Mouse (Mus musculus) bone marrow macrophage, adult 2 months (primary cell): ENCODE results near the gene Gm5129. TPM values are rescaled to one million over a fixed set of nuclear protein-coding genes. Genes with fewer than 3 reads are reported as not detected.
"Not testable (repeated sequence)": the region's sequence is repeated elsewhere in the genome, so short reads cannot be mapped to it uniquely, and the experiment has no call there.

Experiments used
- H3K27ac ChIP-seq: 2 replicates; pipeline ENCODE4 v1.5.1; 2012; ENCODE audit warnings: low read depth, low read length; ENCODE audit not compliant: insufficient read depth
- H3K4me1 ChIP-seq: 2 replicates; pipeline ENCODE4 v1.6.1; 2012; ENCODE audit warnings: low read length; ENCODE audit not compliant: control insufficient read depth, insufficient read depth
- H3K4me3 ChIP-seq: 2 replicates; pipeline ENCODE4 v1.5.1; 2012; ENCODE audit warnings: mild to moderate bottlenecking, low read length, moderate library complexity; ENCODE audit not compliant: insufficient read depth
- CTCF ChIP-seq: IDR thresholded peaks from 2 replicates; pipeline ENCODE4 v1.5.1; 2012; ENCODE audit warnings: low read depth, mild to moderate bottlenecking, low read length, moderate library complexity
- POLR2A ChIP-seq: IDR thresholded peaks from 2 replicates; pipeline ENCODE4 v1.6.1; 2012; ENCODE audit warnings: mild to moderate bottlenecking, low read depth, low read length, borderline replicate concordance
- polyA plus RNA-seq: library from polyadenylated mRNA; stranded (reverse); fragments of >200 nt; gene quantifications from 2 replicates; pipeline ENCODE4 v1.2.4, GENCODE M21; 2012; ENCODE audit not compliant: missing spikeins, insufficient read depth, insufficient read length

Gm5129 gene
- not detected in 2 replicates for polyA plus RNA-seq

- H3K27ac ChIP-seq, result peak within 1 kb of the TSS; percentile 94
- peaks cover 42% of the 10 kb centered on the region for H3K4me1 ChIP-seq
- peak within 1 kb of the TSS; percentile 87 for H3K4me3 ChIP-seq
- TF ChIP-seq POLR2A (peak; percentile 7; the same call in 1 of the 2 replicates), CTCF (no peak)
These were observed at the start of gene Gm5129, which contains the start of gene Dnajb6 for GRCm38 (mm10) chr5:29735557-29736061. Gene Gm5129 (minus strand): TSS chr5:29735936. Gene Dnajb6 (plus strand): TSS chr5:29735688.

DNA sequence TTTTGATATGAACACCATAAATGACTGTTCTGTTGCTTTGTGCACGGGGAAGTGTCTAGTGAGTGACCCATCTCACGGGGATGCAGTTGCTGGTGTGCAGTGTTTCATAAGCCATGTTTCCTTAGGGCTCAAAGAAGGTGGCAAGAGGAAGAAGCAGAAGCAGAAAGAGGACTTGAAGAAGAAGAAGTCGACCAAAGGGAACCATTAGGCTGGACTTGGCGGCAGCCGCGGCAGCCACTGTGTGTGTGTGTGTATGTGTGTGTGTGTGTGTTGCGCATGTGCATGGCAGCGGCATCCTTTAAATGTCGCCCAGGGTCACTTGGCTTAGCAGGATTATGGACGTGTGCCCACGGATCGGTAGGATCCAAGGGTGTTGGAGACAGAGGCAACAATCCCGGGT, 49.2 kb upstream of the Gm5129 start:
- Histone ChIP-seq H3K4me1 (peaks cover 11% of the 10 kb centered on the region), H3K27ac (peak overlapping the region; percentile 36; the same call in 1 of the 2 replicates)
- H3K4me3 ChIP-seq, result not testable (repeated sequence)

DNA sequence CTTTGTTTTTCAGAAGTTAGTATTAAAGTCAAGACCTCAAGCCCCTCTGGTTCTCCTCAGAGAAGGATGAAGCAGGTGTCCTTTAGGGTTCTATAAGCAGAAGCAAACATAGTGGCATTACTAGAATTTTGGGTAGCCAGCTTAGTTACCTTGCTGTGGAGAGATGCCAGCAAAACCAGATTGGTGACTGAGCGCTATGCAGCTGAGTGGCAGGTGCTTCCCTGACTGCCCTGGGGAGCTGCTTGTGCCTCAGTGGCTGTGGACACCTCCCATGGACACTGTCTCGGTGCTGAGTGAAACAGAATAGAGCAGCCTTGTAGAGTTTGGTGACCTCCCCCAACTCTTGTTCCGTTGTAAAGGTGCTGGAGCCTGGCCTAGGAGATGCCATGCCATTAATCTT, 46.5 kb upstream of the Gm5129 start:
- Histone ChIP-seq H3K4me3 (no peak overlapping the region), H3K27ac (no peak overlapping the region), H3K4me1 (peaks cover 11% of the 10 kb centered on the region)
- no peak for TF ChIP-seq POLR2A
- TF ChIP-seq CTCF, result no peak

DNA sequence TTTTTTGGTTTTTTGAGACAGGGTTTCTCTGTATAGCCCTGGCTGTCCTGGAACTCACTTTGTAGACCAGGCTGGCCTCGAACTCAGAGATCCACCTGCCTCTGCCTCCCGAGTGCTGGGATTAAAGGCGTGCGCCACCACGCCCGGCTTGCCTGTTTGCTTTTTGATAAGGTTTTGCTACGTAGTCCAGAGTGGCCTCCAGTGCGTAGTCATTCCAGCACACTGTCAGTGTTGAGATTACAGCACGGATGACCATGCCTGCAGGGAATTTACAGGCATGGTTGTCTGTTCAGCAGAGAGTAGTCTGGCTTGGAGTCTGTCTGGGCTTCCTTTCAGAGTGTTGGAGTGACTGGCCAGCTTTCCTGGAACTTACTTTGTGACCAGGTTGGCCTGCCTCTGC, 44.0 kb upstream of the Gm5129 start:
- H3K4me3 ChIP-seq, H3K27ac ChIP-seq: not testable (repeated sequence)

DNA sequence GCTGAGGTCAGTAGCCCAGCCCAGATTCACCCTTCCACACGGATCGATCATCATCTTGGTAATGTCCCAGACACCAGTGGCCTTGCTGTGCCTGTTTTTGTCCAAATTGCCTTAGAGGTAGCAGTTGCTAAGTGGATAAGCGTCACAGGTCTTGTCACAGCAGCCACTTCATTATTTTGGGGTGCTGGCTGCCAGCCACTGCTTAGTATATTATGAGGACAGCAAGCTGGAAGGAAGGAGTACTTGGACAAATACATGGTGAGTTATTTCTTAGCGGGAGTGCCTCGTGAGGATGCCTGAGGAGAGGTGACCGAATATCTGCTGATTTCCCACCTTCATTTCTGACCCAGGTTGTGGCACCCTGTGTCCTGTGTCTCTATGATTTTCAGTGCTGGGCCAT, 42.3 kb upstream of the Gm5129 start:
- no peak overlapping the region for H3K27ac ChIP-seq
- TF ChIP-seq CTCF, result no peak
- no peak for TF ChIP-seq POLR2A
- no peak overlapping the region for H3K4me3 ChIP-seq
- H3K4me1 ChIP-seq, result peaks cover 4% of the 10 kb centered on the region

More for the DNA sequence above, 44.0 kb upstream of the Gm5129 start:
- H3K4me1 ChIP-seq, result not testable (repeated sequence)

DNA sequence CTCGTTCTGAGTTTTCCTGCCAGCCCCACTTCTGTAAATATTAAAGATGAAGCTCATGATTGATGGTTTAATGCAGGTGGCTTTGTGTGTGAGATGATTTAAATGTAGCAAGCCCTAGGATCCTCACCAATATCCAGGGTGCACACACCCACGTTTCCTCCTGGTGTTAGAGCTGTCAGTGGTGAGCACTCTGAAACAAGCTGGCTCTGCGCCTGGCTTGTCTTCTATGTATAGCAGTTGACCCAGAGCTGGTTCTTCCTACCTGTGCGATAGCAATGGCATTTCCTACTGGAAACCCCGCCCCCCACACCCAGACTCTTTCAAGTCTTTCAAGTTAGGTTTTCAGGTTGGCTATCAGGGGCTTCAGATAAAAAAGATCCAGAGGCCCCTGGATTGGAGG, 39.7 kb upstream of the Gm5129 start:
- Histone ChIP-seq H3K4me3 (no peak overlapping the region), H3K27ac (no peak overlapping the region), H3K4me1 (peaks cover 17% of the 10 kb centered on the region)
- TF ChIP-seq CTCF (no peak), POLR2A (no peak)

GRCm38 (mm10) chr5:29773460-29774150, 37.9 kb upstream of the Gm5129 start:
- TF ChIP-seq CTCF (no peak), POLR2A (no peak)
- peaks cover 17% of the 10 kb centered on the region for H3K4me1 ChIP-seq
- no peak overlapping the region for H3K4me3 ChIP-seq
- no peak overlapping the region for H3K27ac ChIP-seq

- H3K4me3 ChIP-seq, result no peak overlapping the region
- H3K4me1 ChIP-seq, result peaks cover 17% of the 10 kb centered on the region
- peak overlapping the region; percentile 60 for H3K27ac ChIP-seq
- TF ChIP-seq POLR2A, result no peak
- no peak for TF ChIP-seq CTCF
These were observed 37.1 kb upstream of the Gm5129 start for GRCm38 (mm10) chr5:29772651-29773330.

DNA sequence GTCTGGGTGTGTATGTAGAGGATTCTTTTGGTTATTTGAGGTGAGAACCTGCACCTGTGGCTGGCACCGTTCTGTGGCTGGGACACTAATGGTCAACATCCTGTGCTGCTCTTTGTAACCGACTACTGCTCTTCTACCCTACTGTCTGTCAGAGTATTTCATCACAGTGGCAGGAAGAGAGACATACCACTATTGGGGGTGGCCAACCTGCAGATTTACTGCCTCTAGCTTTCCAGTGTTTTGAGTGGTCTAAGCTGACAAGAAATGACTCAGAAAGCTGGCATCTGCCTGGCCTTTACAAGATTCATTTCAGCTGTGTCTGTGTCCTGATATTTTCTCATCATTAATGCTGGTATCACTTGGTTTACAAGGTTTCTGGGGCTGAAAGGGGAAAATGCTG, 36.3 kb upstream of the Gm5129 start:
- Histone ChIP-seq H3K4me3 (no peak overlapping the region), H3K27ac (peak overlapping the region; percentile 60), H3K4me1 (peaks cover 17% of the 10 kb centered on the region)
- TF ChIP-seq POLR2A, result no peak

- TF ChIP-seq POLR2A, result no peak
- TF ChIP-seq CTCF, result no peak
- Histone ChIP-seq H3K4me3 (no peak overlapping the region), H3K27ac (no peak overlapping the region), H3K4me1 (peaks cover 17% of the 10 kb centered on the region)
These were observed 35.2 kb upstream of the Gm5129 start for GRCm38 (mm10) chr5:29770935-29771334.
